Mouse (Mus musculus): ENCODE data around the gene Meiob. TPM values are rescaled to one million over a fixed set of nuclear protein-coding genes. Genes with fewer than 3 reads are reported as not detected.
A peak's percentile ranks its signal among the peaks of the same experiment; 100 is the strongest.

The Meiob gene
- total RNA-seq, 1 experiment = 0.13 TPM

GRCm38 (mm10) chr17:24849733-24850064 is 45.6 kb downstream of the Meiob start:
- in situ Hi-C loops (cut with MboI; ENCODE audit: low sequenced_read_pairs in 2 of 2, unreplicated experiment in 2 of 2) = no loop called here
- H3K4me1 ChIP-seq (ENCODE audit: control insufficient read depth in 2 of 2, insufficient read depth in 2 of 2, low read length in 2 of 2, poor library complexity in 1 of 2) = no peaks in the 10 kb centered on the region; a peak in 3 of 4 replicates
- no peak for TF ChIP-seq HCFC1 (IDR thresholded peaks at IDR 0.05; ENCODE audit: borderline replicate concordance, insufficient read depth, low read length)
- TF ChIP-seq ZC3H11A (IDR thresholded peaks at IDR 0.05; ENCODE audit: borderline replicate concordance, low read depth, low read length) = no peak
- TF ChIP-seq CHD2 (IDR thresholded peaks at IDR 0.05; ENCODE audit: low read depth, low read length) = no peak
- no peak for TF ChIP-seq ZNF384 (IDR thresholded peaks at IDR 0.05; ENCODE audit: low read depth, low read length)
- TF ChIP-seq MAFK (IDR thresholded peaks at IDR 0.05; ENCODE audit: insufficient read depth, low read depth, low read length) = no peak
- H3K9ac ChIP-seq (ENCODE audit: insufficient read depth, low read depth, low read length, poor library complexity, severe bottlenecking) = peak overlapping the region; percentile 93
- H3K27ac ChIP-seq (ENCODE audit: insufficient read depth, low read depth, low read length, poor library complexity, severe bottlenecking) = peak overlapping the region; percentile 80
- H3K4me3 ChIP-seq (ENCODE audit: insufficient read depth in 1 of 2, low read depth in 1 of 2, low read length in 2 of 2, poor library complexity in 1 of 2, severe bottlenecking in 1 of 2) = peak overlapping the region; percentile 87 to 97
- no peaks in the 10 kb centered on the region; the same call in 1 of the 2 replicates for H3K36me3 ChIP-seq (ENCODE audit: control insufficient read depth, insufficient read depth, low read length, poor library complexity, severe bottlenecking)
- no peaks in the 10 kb centered on the region for H3K9me3 ChIP-seq (ENCODE audit: control insufficient read depth, insufficient read depth, low read depth, low read length)
- no peak for DNase-seq (ENCODE audit: low read depth, low spot score)

- peak within 1 kb of the TSS; percentile 87 to 97 for H3K4me3 ChIP-seq (ENCODE audit: insufficient read depth in 1 of 2, low read depth in 1 of 2, low read length in 2 of 2, poor library complexity in 1 of 2, severe bottlenecking in 1 of 2)
- no peaks in the 10 kb centered on the region; the same call in 1 of the 2 replicates for H3K36me3 ChIP-seq (ENCODE audit: control insufficient read depth, insufficient read depth, low read length, poor library complexity, severe bottlenecking)
- TF ChIP-seq MAFK (IDR thresholded peaks at IDR 0.05; ENCODE audit: insufficient read depth, low read depth, low read length) (peak; percentile 46; the same call in 1 of the 2 replicates), HCFC1 (IDR thresholded peaks at IDR 0.05; ENCODE audit: borderline replicate concordance, insufficient read depth, low read length) (no peak), CHD2 (IDR thresholded peaks at IDR 0.05; ENCODE audit: low read depth, low read length) (0 out of 2 replicates have a peak, but pooled peaks have one; percentile 52)
- no peaks in the 10 kb centered on the region for H3K9me3 ChIP-seq (ENCODE audit: control insufficient read depth, insufficient read depth, low read depth, low read length)
- H3K27ac ChIP-seq (ENCODE audit: insufficient read depth, low read depth, low read length, poor library complexity, severe bottlenecking) = peak within 1 kb of the TSS; percentile 80
- no peaks in the 10 kb centered on the region; a peak in 3 of 4 replicates for H3K4me1 ChIP-seq (ENCODE audit: control insufficient read depth in 2 of 2, insufficient read depth in 2 of 2, low read length in 2 of 2, poor library complexity in 1 of 2)
- in situ Hi-C loops (cut with MboI; ENCODE audit: low sequenced_read_pairs in 2 of 2, unreplicated experiment in 2 of 2) = no loop called here
- H3K9ac ChIP-seq (ENCODE audit: insufficient read depth, low read depth, low read length, poor library complexity, severe bottlenecking) = peak within 1 kb of the TSS; percentile 93
- peak; percentile 98 for DNase-seq (ENCODE audit: low read depth, low spot score)
These were observed 46.1 kb downstream of the Meiob start, which contains the start of gene Fahd1 for GRCm38 (mm10) chr17:24850065-24850772. Gene Fahd1 (minus strand): TSS chr17:24850364.

GRCm38 (mm10) chr17:24850773-24851127 is 46.7 kb downstream of the Meiob start:
- no peak for TF ChIP-seq HCFC1 (IDR thresholded peaks at IDR 0.05; ENCODE audit: borderline replicate concordance, insufficient read depth, low read length)
- no peak for TF ChIP-seq ZNF384 (IDR thresholded peaks at IDR 0.05; ENCODE audit: low read depth, low read length)
- TF ChIP-seq ZC3H11A (IDR thresholded peaks at IDR 0.05; ENCODE audit: borderline replicate concordance, low read depth, low read length) = no peak
- no peak for TF ChIP-seq MAFK (IDR thresholded peaks at IDR 0.05; ENCODE audit: insufficient read depth, low read depth, low read length)
- TF ChIP-seq CHD2 (IDR thresholded peaks at IDR 0.05; ENCODE audit: low read depth, low read length) = no peak
- in situ Hi-C loops (cut with MboI; ENCODE audit: low sequenced_read_pairs in 2 of 2, unreplicated experiment in 2 of 2) = no loop called here
- Histone ChIP-seq H3K36me3 (ENCODE audit: control insufficient read depth, insufficient read depth, low read length, poor library complexity, severe bottlenecking) (no peaks in the 10 kb centered on the region; the same call in 1 of the 2 replicates), H3K4me1 (ENCODE audit: control insufficient read depth in 2 of 2, insufficient read depth in 2 of 2, low read length in 2 of 2, poor library complexity in 1 of 2) (no peaks in the 10 kb centered on the region; a peak in 3 of 4 replicates), H3K9me3 (ENCODE audit: control insufficient read depth, insufficient read depth, low read depth, low read length) (no peaks in the 10 kb centered on the region), H3K9ac (ENCODE audit: insufficient read depth, low read depth, low read length, poor library complexity, severe bottlenecking) (peak overlapping the region; percentile 74), H3K4me3 (ENCODE audit: insufficient read depth in 1 of 2, low read depth in 1 of 2, low read length in 2 of 2, poor library complexity in 1 of 2, severe bottlenecking in 1 of 2) (peak overlapping the region; percentile 87 to 97), H3K27ac (ENCODE audit: insufficient read depth, low read depth, low read length, poor library complexity, severe bottlenecking) (no peak overlapping the region)
- DNase-seq (ENCODE audit: low read depth, low spot score) = no peak

GRCm38 (mm10) chr17:24851381-24852125 is 47.5 kb downstream of the Meiob start:
- no peak for TF ChIP-seq ZNF384 (IDR thresholded peaks at IDR 0.05; ENCODE audit: low read depth, low read length)
- TF ChIP-seq MAFK (IDR thresholded peaks at IDR 0.05; ENCODE audit: insufficient read depth, low read depth, low read length) = no peak
- no peak for TF ChIP-seq HCFC1 (IDR thresholded peaks at IDR 0.05; ENCODE audit: borderline replicate concordance, insufficient read depth, low read length)
- TF ChIP-seq ZC3H11A (IDR thresholded peaks at IDR 0.05; ENCODE audit: borderline replicate concordance, low read depth, low read length) = no peak
- TF ChIP-seq CHD2 (IDR thresholded peaks at IDR 0.05; ENCODE audit: low read depth, low read length) = no peak
- in situ Hi-C loops (cut with MboI; ENCODE audit: low sequenced_read_pairs in 2 of 2, unreplicated experiment in 2 of 2) = no loop called here

More at GRCm38 (mm10) chr17:24851381-24852125, 47.5 kb downstream of the Meiob start:
- Histone ChIP-seq H3K4me1 (ENCODE audit: control insufficient read depth in 2 of 2, insufficient read depth in 2 of 2, low read length in 2 of 2, poor library complexity in 1 of 2) (peaks cover 0 to under 1% of the 10 kb centered on the region in 2 experiments; a peak in 3 of 4 replicates), H3K9me3 (ENCODE audit: control insufficient read depth, insufficient read depth, low read depth, low read length) (no peaks in the 10 kb centered on the region), H3K9ac (ENCODE audit: insufficient read depth, low read depth, low read length, poor library complexity, severe bottlenecking) (no peak overlapping the region), H3K27ac (ENCODE audit: insufficient read depth, low read depth, low read length, poor library complexity, severe bottlenecking) (no peak overlapping the region), H3K4me3 (ENCODE audit: insufficient read depth in 1 of 2, low read depth in 1 of 2, low read length in 2 of 2, poor library complexity in 1 of 2, severe bottlenecking in 1 of 2) (peak overlapping the region in 1 of 2 experiments; percentile 97; a peak in 2 of 4 replicates), H3K36me3 (ENCODE audit: control insufficient read depth, insufficient read depth, low read length, poor library complexity, severe bottlenecking) (peaks cover 1% of the 10 kb centered on the region; the same call in 1 of the 2 replicates)
- no peak for DNase-seq (ENCODE audit: low read depth, low spot score)
